ENCODE assay signal across 31 mouse cellular contexts in genomic region chrX:73516556-73516955, GRCm38 (mm10). TPM values are rescaled to one million over a fixed set of nuclear protein-coding genes. Genes with fewer than 3 reads are reported as not detected.
DNase-seq lines count a peak whose midpoint lies in the region; ATAC-seq and TF ChIP-seq lines count a peak whose summit lies in the region.
"Had no signal": no experiment of that assay in that cellular context is flagged by ENCODE, and none has a peak within 500 bp of the region (broad histone marks: within the 10 kb centered on the region; RNA-seq: fewer than 3 reads in every experiment).

No protein-coding gene starts in this region.

- peak overlapping the region; percentile 63 for H3K27ac ChIP-seq in cerebellum, adult 2 months (ENCODE audit: insufficient read depth, low read length)
- H3K27ac ChIP-seq in heart, embryonic 16.5 days (ENCODE audit: low read length) = 0 out of 2 replicates have a peak overlapping the region, but pooled peaks have one; percentile 29
- H3K27ac ChIP-seq: embryonic facial prominence, embryonic 12.5 days; hindbrain, embryonic 13.5 days; intestine, embryonic 15.5 days; liver, embryonic 12.5 days; midbrain, embryonic 12.5 days had no signal

- ATAC-seq in heart, embryonic 16.5 days (replicated peaks; ENCODE audit: extremely low read depth, insufficient read depth, low FRiP score) = no peak
- ATAC-seq: forebrain, embryonic 14.5 days; intestine, embryonic 15.5 days; liver, embryonic 12.5 days; liver, postnatal 0 days had no signal

- H3K36me3 ChIP-seq in heart, embryonic 16.5 days (ENCODE audit: control insufficient read depth, insufficient read depth) = no peaks in the 10 kb centered on the region
- H3K36me3 ChIP-seq: embryonic facial prominence, embryonic 12.5 days; G1E; hindbrain, embryonic 13.5 days; intestine, embryonic 15.5 days; liver, embryonic 12.5 days; midbrain, embryonic 12.5 days had no signal

- TF ChIP-seq CTCF in cerebellum, adult 2 months (IDR thresholded peaks at IDR 0.05; ENCODE audit: borderline replicate concordance, insufficient read depth, low read depth, low read length) = no peak

- WGBS in cerebellum, adult 2 months = 37% methylated on average over 4 of the region's 4 CpGs
- 60% methylated on average over 4 of the region's 4 CpGs for WGBS in heart, embryonic 16.5 days

- H3K9me3 ChIP-seq in heart, embryonic 16.5 days (replicated peaks; ENCODE audit: control insufficient read depth, low read length) = no peaks in the 10 kb centered on the region
- H3K9me3 ChIP-seq: embryonic facial prominence, embryonic 12.5 days; G1E; hindbrain, embryonic 13.5 days; intestine, embryonic 15.5 days; liver, embryonic 12.5 days; megakaryocyte, embryonic 14.5 days; midbrain, embryonic 12.5 days had no signal

- DNase-seq in cerebellum, adult 2 months = no peak
- no peak for DNase-seq in cerebellum, adult 9-11 months
- DNase-seq in heart, postnatal 36 days = no peak
- peak; percentile 34 to 69 for DNase-seq in layer of hippocampus, adult 18-20 months (ENCODE audit: low spot score in 2 of 2)
- no peak for DNase-seq in layer of hippocampus, postnatal 25 days (ENCODE audit: extremely low spot score in 1 of 2, low spot score in 1 of 2)
- peak; percentile 26 to 30 for DNase-seq in layer of hippocampus, adult 8-10 months (ENCODE audit: low spot score in 2 of 2)
- DNase-seq in testis, postnatal 14 days (ENCODE audit: low spot score) = no peak
- DNase-seq: adrenal gland, adult 8-10 months; cerebellum, adult 8-10 months; cerebellum, postnatal 36 days; embryo, embryonic 11 days; gastrocnemius, postnatal 14 days; heart, postnatal 10 days; kidney, adult 2 months; kidney, postnatal 36 days; left cerebral cortex, postnatal 4 days; liver, postnatal 0 days; lung, postnatal 4 days; right cerebral cortex, postnatal 25 days; thymus, adult 18-20 months; thymus, postnatal 25 days had no signal

- H3K27me3 ChIP-seq in cerebellum, adult 2 months (ENCODE audit: control insufficient read depth, insufficient read depth, low read length) = no peaks in the 10 kb centered on the region
- peaks cover 2% of the 10 kb centered on the region; the same call in 1 of the 2 replicates for H3K27me3 ChIP-seq in heart, embryonic 16.5 days (ENCODE audit: control insufficient read depth, insufficient read depth, low read length)
- H3K27me3 ChIP-seq: embryonic facial prominence, embryonic 12.5 days; hindbrain, embryonic 13.5 days; intestine, embryonic 15.5 days had no signal

- peaks cover 38% of the 10 kb centered on the region for H3K4me1 ChIP-seq in cerebellum, adult 2 months (ENCODE audit: control insufficient read depth, insufficient read depth, low read length)
- no peaks in the 10 kb centered on the region for H3K4me1 ChIP-seq in heart, embryonic 16.5 days (ENCODE audit: control insufficient read depth, insufficient read depth, low read length)
- H3K4me1 ChIP-seq: hindbrain, embryonic 13.5 days; intestine, embryonic 15.5 days; liver, embryonic 12.5 days; midbrain, embryonic 12.5 days had no signal

- no peak overlapping the region for H3K9ac ChIP-seq in heart, embryonic 16.5 days (ENCODE audit: low read length)
- H3K9ac ChIP-seq: embryonic facial prominence, embryonic 12.5 days; hindbrain, embryonic 13.5 days; intestine, embryonic 15.5 days; liver, embryonic 12.5 days; liver, postnatal 0 days; midbrain, embryonic 12.5 days had no signal

- TF ChIP-seq POLR2A in cerebellum, adult 2 months (IDR thresholded peaks at IDR 0.05; ENCODE audit: borderline replicate concordance, insufficient read depth, low read length) = no peak

- no peak overlapping the region for H3K4me2 ChIP-seq in heart, embryonic 16.5 days (ENCODE audit: low read depth, low read length)
- H3K4me2 ChIP-seq: embryonic facial prominence, embryonic 12.5 days; hindbrain, embryonic 13.5 days; intestine, embryonic 15.5 days; liver, embryonic 12.5 days; midbrain, embryonic 12.5 days had no signal

- intact Hi-C loops in heart, postnatal 36 days (cut with DNase I) = no loop called here

- no peak overlapping the region for H3K4me3 ChIP-seq in cerebellum, adult 2 months (replicated peaks; ENCODE audit: insufficient read depth, low read depth, low read length)
- H3K4me3 ChIP-seq in heart, embryonic 16.5 days (ENCODE audit: low read length) = no peak overlapping the region
- H3K4me3 ChIP-seq: embryonic facial prominence, embryonic 12.5 days; hindbrain, embryonic 13.5 days; intestine, embryonic 15.5 days; liver, embryonic 12.5 days; megakaryocyte, embryonic 14.5 days; midbrain, embryonic 12.5 days had no signal

RNA-seq across cellular contexts. Expression of gene Atp2b3, which starts 13.7 kb away (rescaled TPM):
- 113 and 144 TPM in 2 replicates for polyA plus RNA-seq in cerebellum, adult 2 months (2012; rRNA removed)
- polyA plus RNA-seq in heart, embryonic 16.5 days (2015; fragmentation: Nextera tagmentation; extraction: Ambion mirVana) = 0.14 and 0.22 TPM in 2 replicates
- under 1 TPM in 1 of 2 experiments, not detected in 1; 0.08 TPM for total RNA-seq in heart, postnatal 36 days (2021)
- 100 to 1,000 TPM; 146 to 149 TPM for total RNA-seq in layer of hippocampus, adult 18-20 months (2021)
- total RNA-seq in layer of hippocampus, postnatal 25 days (2021) = 100 to 1,000 TPM; 145 to 149 TPM
- 100 to 1,000 TPM; 136 to 147 (median 141) TPM for total RNA-seq in layer of hippocampus, adult 8-10 months (2022)
- total RNA-seq: G1E had no signal
- polyA plus RNA-seq: C2C12; G1E; liver, embryonic 12.5 days; liver, postnatal 0 days had no signal

RNA-seq across cellular contexts. Expression of gene Bgn, which starts 33.2 kb away (rescaled TPM):
- polyA plus RNA-seq in cerebellum, adult 2 months (2012; rRNA removed) = 14.2 and 17.2 TPM in 2 replicates
- 98.9 and 99.9 TPM in 2 replicates for polyA plus RNA-seq in heart, embryonic 16.5 days (2015; fragmentation: Nextera tagmentation; extraction: Ambion mirVana)
- 100 to 1,000 TPM; 229 to 253 TPM for total RNA-seq in heart, postnatal 36 days (2021)
- total RNA-seq in layer of hippocampus, adult 18-20 months (2021) = 10 to 100 TPM; 12.0 to 12.6 TPM
- total RNA-seq in layer of hippocampus, postnatal 25 days (2021) = 10 to 100 TPM; 16.7 to 17.4 TPM
- 10 to 100 TPM; 15.7 to 23.0 (median 21.3) TPM for total RNA-seq in layer of hippocampus, adult 8-10 months (2022)
- total RNA-seq: G1E had no signal
- polyA plus RNA-seq: G1E had no signal

RNA-seq across cellular contexts. Expression of gene Haus7, which starts 57.7 kb away (rescaled TPM):
- 18.6 and 18.7 TPM in 2 replicates for polyA plus RNA-seq in cerebellum, adult 2 months (2012; rRNA removed)
- 40.2 and 42.3 TPM in 2 replicates for polyA plus RNA-seq in heart, embryonic 16.5 days (2015; fragmentation: Nextera tagmentation; extraction: Ambion mirVana)
- 1 to 10 TPM; 6.8 to 6.9 TPM for total RNA-seq in heart, postnatal 36 days (2021)
- 10 to 100 TPM in 1 of 2 experiments, 1 to 10 TPM in 1; 8.9 to 11.4 TPM for total RNA-seq in layer of hippocampus, adult 18-20 months (2021)
- total RNA-seq in layer of hippocampus, postnatal 25 days (2021) = 1 to 10 TPM; 6.9 to 7.5 TPM
- total RNA-seq in layer of hippocampus, adult 8-10 months (2022) = 10 to 100 TPM in 3 of 4 experiments, 1 to 10 TPM in 1; 8.5 to 12.8 (median 11.0) TPM

Comparison
In these comparisons a context has a peak if more than half of its experiments do, and no peak if none do; other contexts are left out.
1. DNase-seq: peak in layer of hippocampus, adult 18-20 months (2 of 2) and layer of hippocampus, adult 8-10 months (2 of 2); none in cerebellum, adult 2 months (0 of 2), cerebellum, adult 9-11 months (single experiment), heart, postnatal 36 days (0 of 2), layer of hippocampus, postnatal 25 days (0 of 2) and testis, postnatal 14 days (single experiment).
2. RNA of gene Atp2b3, which starts 13.7 kb away (total RNA-seq): 146 to 149 TPM in layer of hippocampus, adult 18-20 months, 145 to 149 TPM in layer of hippocampus, postnatal 25 days and 136 to 147 TPM in layer of hippocampus, adult 8-10 months; 0.08 TPM in heart, postnatal 36 days; every median in the first group is over 100 times any median in the second.
3. RNA of gene Bgn, which starts 33.2 kb away (total RNA-seq): 229 to 253 TPM in heart, postnatal 36 days; 15.7 to 23.0 TPM in layer of hippocampus, adult 8-10 months, 16.7 to 17.4 TPM in layer of hippocampus, postnatal 25 days and 12.0 to 12.6 TPM in layer of hippocampus, adult 18-20 months; every median in the first group is over 4 times any median in the second.